Mouse (Mus musculus) ovary, postnatal 14 days (tissue): ENCODE data around the gene Hcn3.

Source experiments
- DNase-seq: peaks from one replicate; pipeline ENCODE4 v3.0.0; 2022; ENCODE audit warnings: low spot score

Hcn3 gene

GRCm38 (mm10) chr3:89100811-89101210 lies 59.2 kb downstream of the Hcn3 start, which contains the start of gene Gm43738:
Gene Gm43738 (minus strand): TSS chr3:89101099.
- DNase-seq: no peak
